Mouse (Mus musculus): ENCODE results near the gene Lama4.

Lama4 gene

GRCm38 (mm10) chr10:39023618-39024256 lies 58.4 kb downstream of the Lama4 start:
- no peak for TF ChIP-seq GATA4 (IDR thresholded peaks at IDR 0.05; ENCODE audit: insufficient replicate concordance, low read length)

- no peak for TF ChIP-seq GATA4 (IDR thresholded peaks at IDR 0.05; ENCODE audit: insufficient replicate concordance, low read length)
Observed at GRCm38 (mm10) chr10:39026529-39026928, 61.2 kb downstream of the Lama4 start.

- TF ChIP-seq GATA4 (IDR thresholded peaks at IDR 0.05; ENCODE audit: insufficient replicate concordance, low read length) = no peak
Observed at GRCm38 (mm10) chr10:39027058-39027457, 61.7 kb downstream of the Lama4 start.

- no peak for TF ChIP-seq GATA4 (IDR thresholded peaks at IDR 0.05; ENCODE audit: insufficient replicate concordance, low read length)
Observed at GRCm38 (mm10) chr10:39028403-39028802, 63.1 kb downstream of the Lama4 start.

GRCm38 (mm10) chr10:39029297-39030147 lies 64.2 kb downstream of the Lama4 start:
- no peak for TF ChIP-seq GATA4 (IDR thresholded peaks at IDR 0.05; ENCODE audit: insufficient replicate concordance, low read length)

- TF ChIP-seq GATA4 (IDR thresholded peaks at IDR 0.05; ENCODE audit: insufficient replicate concordance, low read length) = no peak
Observed at GRCm38 (mm10) chr10:39030148-39030685, 64.9 kb downstream of the Lama4 start.

- TF ChIP-seq GATA4 (IDR thresholded peaks at IDR 0.05; ENCODE audit: insufficient replicate concordance, low read length) = no peak
Observed at GRCm38 (mm10) chr10:39039564-39039963, 74.2 kb downstream of the Lama4 start.

- no peak for TF ChIP-seq GATA4 (IDR thresholded peaks at IDR 0.05; ENCODE audit: insufficient replicate concordance, low read length)
Observed at GRCm38 (mm10) chr10:39040026-39040425, 74.7 kb downstream of the Lama4 start.

GRCm38 (mm10) chr10:39044476-39044995 lies 79.2 kb downstream of the Lama4 start:
- no peak for TF ChIP-seq GATA4 (IDR thresholded peaks at IDR 0.05; ENCODE audit: insufficient replicate concordance, low read length)

GRCm38 (mm10) chr10:39045111-39045510 lies 79.8 kb downstream of the Lama4 start:
- TF ChIP-seq GATA4 (IDR thresholded peaks at IDR 0.05; ENCODE audit: insufficient replicate concordance, low read length) = no peak

- no peak for TF ChIP-seq GATA4 (IDR thresholded peaks at IDR 0.05; ENCODE audit: insufficient replicate concordance, low read length)
Observed at GRCm38 (mm10) chr10:39047775-39048174, 82.5 kb downstream of the Lama4 start.

GRCm38 (mm10) chr10:39049581-39050294 lies 84.4 kb downstream of the Lama4 start:
- TF ChIP-seq GATA4 (IDR thresholded peaks at IDR 0.05; ENCODE audit: insufficient replicate concordance, low read length) = no peak

- no peak for TF ChIP-seq GATA4 (IDR thresholded peaks at IDR 0.05; ENCODE audit: insufficient replicate concordance, low read length)
Observed at GRCm38 (mm10) chr10:39056050-39056449, 90.7 kb downstream of the Lama4 start.

- TF ChIP-seq GATA4 (IDR thresholded peaks at IDR 0.05; ENCODE audit: insufficient replicate concordance, low read length) = no peak
Observed at GRCm38 (mm10) chr10:39064732-39065131, 99.4 kb downstream of the Lama4 start.

GRCm38 (mm10) chr10:39065449-39065848 lies 100.1 kb downstream of the Lama4 start:
- TF ChIP-seq GATA4 (IDR thresholded peaks at IDR 0.05; ENCODE audit: insufficient replicate concordance, low read length) = no peak

Data from liver, adult (tissue).